Mouse (Mus musculus): Measurements from ENCODE around the gene Kng1. TPM values are rescaled to one million over a fixed set of nuclear protein-coding genes. Genes with fewer than 3 reads are reported as not detected.

Gene Kng1
- polyA plus RNA-seq, 1 experiment from 2014 or later: 0.10 TPM

DNA sequence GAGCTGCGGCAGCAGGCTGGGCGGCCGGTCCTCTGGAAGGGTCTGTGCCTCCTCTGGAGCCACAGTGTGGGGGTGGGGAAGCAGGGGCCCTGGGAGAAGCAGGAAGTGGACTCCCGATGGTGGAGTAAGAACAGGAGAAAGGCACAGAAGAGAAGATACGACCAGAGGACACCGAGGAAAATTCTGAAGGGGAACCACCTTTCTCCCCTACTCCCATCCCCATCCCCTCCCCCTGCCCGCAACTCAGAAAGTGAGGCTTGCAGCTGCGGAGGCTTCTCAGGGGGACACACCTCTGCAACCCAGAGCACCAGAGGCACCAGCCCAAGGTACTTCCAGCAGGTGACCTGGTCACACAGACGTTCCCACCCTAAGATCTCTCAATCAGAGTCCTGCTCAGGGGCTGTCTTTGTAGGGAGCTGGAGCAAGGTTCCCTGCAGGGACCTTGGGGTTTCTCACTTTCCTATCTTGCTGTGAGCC, 42.5 kb downstream of the Kng1 start:
- H3K36me3 ChIP-seq (ENCODE audit: control insufficient read depth, insufficient read depth, low read length): no peaks in the 10 kb centered on the region
- ATAC-seq: peak; percentile 73
- peak overlapping the region; percentile 37 for H3K4me3 ChIP-seq (ENCODE audit: low read length)
- H3K9ac ChIP-seq (ENCODE audit: low read depth, low read length): peak overlapping the region; percentile 52
- H3K4me1 ChIP-seq (ENCODE audit: control insufficient read depth, insufficient read depth, low read depth, low read length): peaks cover 11% of the 10 kb centered on the region
- H3K9me3 ChIP-seq (ENCODE audit: control insufficient read depth, low read length): no peaks in the 10 kb centered on the region
- no peak overlapping the region for H3K27ac ChIP-seq (ENCODE audit: low read depth, low read length)
- peaks cover 4% of the 10 kb centered on the region for H3K27me3 ChIP-seq (replicated peaks; ENCODE audit: control insufficient read depth, insufficient read depth, low read length)
- under 1% methylated on average over 9 of the region's 9 CpGs for WGBS
- H3K4me2 ChIP-seq (ENCODE audit: low read length): peak overlapping the region; percentile 61

DNA sequence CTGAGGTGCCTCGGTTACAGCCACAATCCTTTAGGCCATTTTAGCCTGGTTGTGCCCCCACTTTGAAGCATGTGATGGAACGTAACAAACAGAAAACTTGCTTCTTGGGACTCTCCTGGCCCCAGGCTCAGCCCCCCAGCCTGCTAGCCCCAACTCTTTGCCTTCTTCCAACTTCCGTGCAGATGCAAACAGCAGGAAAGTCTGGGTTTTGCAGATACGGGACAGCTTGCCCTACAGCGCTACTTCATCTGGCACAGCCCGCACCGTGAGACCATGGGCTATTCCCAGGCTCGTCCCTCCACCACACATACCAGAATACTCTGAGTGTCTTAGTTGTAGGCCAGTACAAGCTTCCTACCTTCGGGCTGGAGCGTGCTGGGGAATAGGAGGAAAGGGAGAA, 42.9 kb downstream of the Kng1 start:
- H3K36me3 ChIP-seq (ENCODE audit: control insufficient read depth, insufficient read depth, low read length): no peaks in the 10 kb centered on the region
- H3K9me3 ChIP-seq (ENCODE audit: control insufficient read depth, low read length): no peaks in the 10 kb centered on the region
- peak overlapping the region; percentile 61; the same call in 1 of the 2 replicates for H3K4me2 ChIP-seq (ENCODE audit: low read length)
- peaks cover 11% of the 10 kb centered on the region for H3K4me1 ChIP-seq (ENCODE audit: control insufficient read depth, insufficient read depth, low read depth, low read length)
- peak; percentile 7; the same call in 1 of the 2 replicates for ATAC-seq
- 15% methylated on average over 10 of the region's 10 CpGs for WGBS
- H3K27ac ChIP-seq (ENCODE audit: low read depth, low read length): no peak overlapping the region
- H3K9ac ChIP-seq (ENCODE audit: low read depth, low read length): no peak overlapping the region
- no peak overlapping the region for H3K4me3 ChIP-seq (ENCODE audit: low read length)
- peaks cover 4% of the 10 kb centered on the region for H3K27me3 ChIP-seq (replicated peaks; ENCODE audit: control insufficient read depth, insufficient read depth, low read length)

DNA sequence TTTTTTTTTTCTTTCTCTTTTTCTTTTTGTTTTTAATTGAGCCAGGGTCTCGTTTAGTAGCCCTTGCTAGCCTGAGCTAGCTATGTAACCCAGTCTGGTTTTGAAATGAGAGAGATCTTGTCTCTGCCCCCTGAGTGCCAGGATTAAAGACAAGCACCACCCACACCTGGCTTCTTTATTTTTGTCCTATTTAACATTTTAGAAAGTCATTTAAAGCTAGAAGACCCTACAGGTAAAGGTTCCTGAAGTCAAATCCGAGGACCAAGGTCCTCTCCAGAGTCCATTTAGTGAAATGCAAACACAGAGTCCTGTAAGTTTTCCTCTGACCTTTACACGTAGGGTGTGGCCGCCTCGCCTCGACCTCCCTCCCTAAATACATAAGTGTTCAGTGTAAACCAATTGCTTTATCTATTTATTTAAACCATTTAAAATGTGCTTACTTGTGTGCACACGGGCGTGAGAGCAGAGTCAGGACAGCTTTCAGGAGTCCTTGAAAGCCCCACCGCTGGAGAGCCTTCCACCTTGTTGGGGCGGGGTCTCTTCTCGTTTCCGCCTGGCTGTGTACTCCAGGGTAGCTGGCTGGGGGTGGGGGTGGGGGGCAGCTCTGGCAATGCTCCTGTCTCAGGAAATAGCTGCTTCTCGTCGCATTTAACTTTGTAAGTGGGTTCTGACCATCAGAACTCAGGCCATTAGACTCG, 44.8 kb downstream of the Kng1 start:
- WGBS: 15% methylated on average over 15 of the region's 15 CpGs
- H3K36me3 ChIP-seq (ENCODE audit: control insufficient read depth, insufficient read depth, low read length): no peaks in the 10 kb centered on the region
- peaks cover 11% of the 10 kb centered on the region for H3K4me1 ChIP-seq (ENCODE audit: control insufficient read depth, insufficient read depth, low read depth, low read length)
- H3K9ac ChIP-seq (ENCODE audit: low read depth, low read length): no peak overlapping the region
- no peak for ATAC-seq
- peaks cover 4% of the 10 kb centered on the region for H3K27me3 ChIP-seq (replicated peaks; ENCODE audit: control insufficient read depth, insufficient read depth, low read length)
- peak overlapping the region; percentile 13; the same call in 1 of the 2 replicates for H3K4me3 ChIP-seq (ENCODE audit: low read length)
- no peaks in the 10 kb centered on the region for H3K9me3 ChIP-seq (ENCODE audit: control insufficient read depth, low read length)
- peak overlapping the region; percentile 44 for H3K4me2 ChIP-seq (ENCODE audit: low read length)
- H3K27ac ChIP-seq (ENCODE audit: low read depth, low read length): no peak overlapping the region

DNA sequence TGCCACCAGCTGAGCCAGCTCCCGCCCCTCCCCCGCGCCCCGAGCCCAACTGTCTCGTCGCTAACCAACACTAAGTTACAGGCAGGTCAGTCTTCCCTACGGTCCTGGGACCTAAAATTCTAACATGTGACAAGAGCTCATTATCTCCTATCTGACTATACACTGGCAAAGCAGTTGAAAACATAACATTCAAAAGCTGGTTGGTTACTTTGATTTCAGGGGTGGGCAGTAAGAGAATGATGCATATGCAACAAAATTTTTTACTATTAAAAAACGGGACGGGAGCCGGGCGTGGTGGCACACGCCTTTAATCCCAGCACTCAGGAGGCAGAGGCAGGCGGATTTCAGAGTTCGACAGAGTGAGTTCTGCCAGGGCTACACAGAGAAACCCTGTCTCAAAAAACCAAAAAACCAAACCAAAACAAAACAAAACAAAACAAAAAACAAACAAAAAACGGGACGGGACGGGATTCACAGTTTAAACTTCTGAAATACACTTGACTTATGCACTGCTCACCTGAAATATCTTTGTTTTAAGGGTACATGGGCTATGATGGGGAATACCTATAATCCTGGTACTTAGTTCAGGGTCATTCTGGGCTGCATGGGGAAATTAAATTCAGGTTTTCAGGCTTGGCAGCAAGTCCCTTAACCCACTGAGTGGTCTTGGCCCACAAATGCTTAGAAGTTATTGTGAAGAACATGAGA, 45.5 kb downstream of the Kng1 start:
- Histone ChIP-seq H3K4me2 (ENCODE audit: low read length) (peak overlapping the region; percentile 44), H3K27me3 (replicated peaks; ENCODE audit: control insufficient read depth, insufficient read depth, low read length) (peaks cover 4% of the 10 kb centered on the region), H3K9ac (ENCODE audit: low read depth, low read length) (no peak overlapping the region), H3K4me3 (ENCODE audit: low read length) (peak overlapping the region; percentile 13; the same call in 1 of the 2 replicates), H3K36me3 (ENCODE audit: control insufficient read depth, insufficient read depth, low read length) (no peaks in the 10 kb centered on the region), H3K4me1 (ENCODE audit: control insufficient read depth, insufficient read depth, low read depth, low read length) (peaks cover 11% of the 10 kb centered on the region), H3K9me3 (ENCODE audit: control insufficient read depth, low read length) (no peaks in the 10 kb centered on the region), H3K27ac (ENCODE audit: low read depth, low read length) (no peak overlapping the region)
- no peak for ATAC-seq
- WGBS: 48% methylated on average over 17 of the region's 17 CpGs

DNA sequence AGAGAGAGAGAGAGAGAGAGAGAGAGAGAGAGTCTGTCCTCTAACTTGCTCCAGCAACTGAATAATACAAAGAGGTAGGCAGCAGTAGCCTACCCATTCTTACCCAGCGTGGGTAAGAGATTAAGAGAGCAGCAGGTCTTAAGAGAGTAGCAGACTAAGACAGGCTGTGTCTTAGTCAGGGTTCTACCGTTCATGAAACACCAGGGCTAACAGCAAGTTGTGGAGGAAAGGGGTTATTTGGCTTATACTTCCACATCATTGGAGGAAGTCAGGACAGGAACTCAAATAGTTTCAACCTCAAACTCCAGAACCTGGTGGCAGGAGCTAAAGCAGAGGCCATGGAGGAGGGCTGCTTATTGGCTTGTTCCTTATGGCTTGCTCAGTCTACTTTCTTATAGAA, 46.2 kb downstream of the Kng1 start:
- 76% methylated on average over 2 of the region's 2 CpGs for WGBS
- ATAC-seq: no peak
- Histone ChIP-seq H3K4me3 (ENCODE audit: low read length) (no peak overlapping the region), H3K9ac (ENCODE audit: low read depth, low read length) (no peak overlapping the region), H3K4me2 (ENCODE audit: low read length) (no peak overlapping the region), H3K27me3 (replicated peaks; ENCODE audit: control insufficient read depth, insufficient read depth, low read length) (peaks cover 4% of the 10 kb centered on the region), H3K4me1 (ENCODE audit: control insufficient read depth, insufficient read depth, low read depth, low read length) (peaks cover 11% of the 10 kb centered on the region), H3K36me3 (ENCODE audit: control insufficient read depth, insufficient read depth, low read length) (0 out of 2 replicates have a peak, but pooled peaks cover 2% of the 10 kb centered on the region), H3K9me3 (ENCODE audit: control insufficient read depth, low read length) (no peaks in the 10 kb centered on the region), H3K27ac (ENCODE audit: low read depth, low read length) (no peak overlapping the region)

DNA sequence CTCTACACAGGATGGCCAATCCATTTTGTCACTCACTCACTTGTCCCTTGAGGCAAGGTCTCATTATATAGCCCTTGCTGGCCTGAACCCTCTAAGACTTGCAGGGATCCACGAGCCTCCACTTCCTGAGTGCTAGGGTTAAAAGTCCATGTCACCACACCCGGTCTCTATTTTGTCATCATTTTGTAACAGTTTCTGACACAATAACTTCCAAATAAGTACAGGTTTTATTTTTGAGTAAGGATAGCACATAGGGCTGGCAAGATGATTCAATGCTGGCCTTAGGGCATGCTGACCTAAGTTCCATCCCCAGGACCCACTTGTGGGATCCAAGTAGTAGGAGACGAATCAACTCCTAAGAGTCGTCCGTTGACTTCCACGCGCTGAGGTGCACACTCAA, 48.5 kb downstream of the Kng1 start:
- Histone ChIP-seq H3K4me2 (ENCODE audit: low read length) (no peak overlapping the region), H3K9ac (ENCODE audit: low read depth, low read length) (no peak overlapping the region), H3K36me3 (ENCODE audit: control insufficient read depth, insufficient read depth, low read length) (peaks cover 5% of the 10 kb centered on the region), H3K27ac (ENCODE audit: low read depth, low read length) (no peak overlapping the region), H3K9me3 (ENCODE audit: control insufficient read depth, low read length) (no peaks in the 10 kb centered on the region), H3K4me1 (ENCODE audit: control insufficient read depth, insufficient read depth, low read depth, low read length) (peaks cover 19% of the 10 kb centered on the region), H3K27me3 (replicated peaks; ENCODE audit: control insufficient read depth, insufficient read depth, low read length) (no peaks in the 10 kb centered on the region), H3K4me3 (ENCODE audit: low read length) (no peak overlapping the region)
- ATAC-seq: no peak
- 78% methylated on average over 7 of the region's 7 CpGs for WGBS

DNA sequence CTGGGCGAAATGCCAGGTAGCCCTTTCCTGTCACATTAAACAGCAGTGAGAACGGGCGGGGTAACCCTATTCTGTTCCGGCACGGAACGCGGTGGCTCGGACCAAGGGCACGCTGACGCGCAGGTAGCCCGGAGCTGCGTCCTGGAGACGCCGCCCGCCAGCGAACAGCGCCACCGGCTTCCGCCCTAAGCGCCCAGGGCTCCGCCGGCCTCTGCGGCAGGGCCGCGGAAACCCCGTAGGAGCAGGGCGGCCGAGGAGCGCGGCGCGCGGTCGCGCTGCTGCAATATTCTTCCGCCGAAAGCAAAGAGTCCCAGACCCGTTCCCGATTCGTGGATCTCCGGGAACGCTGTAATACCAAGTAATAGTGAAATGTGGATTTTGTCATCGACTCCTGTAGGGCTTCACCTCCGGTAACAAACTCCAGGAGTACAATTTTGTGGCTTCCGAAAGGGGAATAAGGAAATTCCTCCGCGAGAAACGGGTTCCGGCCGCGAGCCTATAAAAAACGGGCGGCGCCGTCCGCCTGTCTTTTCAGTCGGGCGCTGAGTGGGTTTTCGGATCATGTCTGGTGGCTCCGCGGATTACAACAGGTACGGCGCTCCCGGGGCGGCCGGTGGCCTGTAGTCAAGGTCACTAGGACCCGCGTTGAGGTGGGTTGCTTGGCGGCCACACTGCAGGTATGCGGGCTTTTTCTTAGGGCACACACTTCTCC, 49.7 kb downstream of the Kng1 start, which contains the start of gene Eif4a2:
Gene Eif4a2 (plus strand): TSS at position 214 of the 712 bp plus-strand sequence.
- Histone ChIP-seq H3K27me3 (replicated peaks; ENCODE audit: control insufficient read depth, insufficient read depth, low read length) (no peaks in the 10 kb centered on the region), H3K9me3 (ENCODE audit: control insufficient read depth, low read length) (no peaks in the 10 kb centered on the region), H3K4me2 (ENCODE audit: low read length) (peak within 1 kb of the TSS; percentile 73), H3K9ac (ENCODE audit: low read depth, low read length) (peak within 1 kb of the TSS; percentile 91), H3K27ac (ENCODE audit: low read depth, low read length) (peak within 1 kb of the TSS; percentile 100), H3K36me3 (ENCODE audit: control insufficient read depth, insufficient read depth, low read length) (peaks cover 16% of the 10 kb centered on the region), H3K4me3 (ENCODE audit: low read length) (peak within 1 kb of the TSS; percentile 97), H3K4me1 (ENCODE audit: control insufficient read depth, insufficient read depth, low read depth, low read length) (peaks cover 30% of the 10 kb centered on the region)
- WGBS: under 1% methylated on average over 71 of the region's 71 CpGs
- ATAC-seq: peak; percentile 92

DNA sequence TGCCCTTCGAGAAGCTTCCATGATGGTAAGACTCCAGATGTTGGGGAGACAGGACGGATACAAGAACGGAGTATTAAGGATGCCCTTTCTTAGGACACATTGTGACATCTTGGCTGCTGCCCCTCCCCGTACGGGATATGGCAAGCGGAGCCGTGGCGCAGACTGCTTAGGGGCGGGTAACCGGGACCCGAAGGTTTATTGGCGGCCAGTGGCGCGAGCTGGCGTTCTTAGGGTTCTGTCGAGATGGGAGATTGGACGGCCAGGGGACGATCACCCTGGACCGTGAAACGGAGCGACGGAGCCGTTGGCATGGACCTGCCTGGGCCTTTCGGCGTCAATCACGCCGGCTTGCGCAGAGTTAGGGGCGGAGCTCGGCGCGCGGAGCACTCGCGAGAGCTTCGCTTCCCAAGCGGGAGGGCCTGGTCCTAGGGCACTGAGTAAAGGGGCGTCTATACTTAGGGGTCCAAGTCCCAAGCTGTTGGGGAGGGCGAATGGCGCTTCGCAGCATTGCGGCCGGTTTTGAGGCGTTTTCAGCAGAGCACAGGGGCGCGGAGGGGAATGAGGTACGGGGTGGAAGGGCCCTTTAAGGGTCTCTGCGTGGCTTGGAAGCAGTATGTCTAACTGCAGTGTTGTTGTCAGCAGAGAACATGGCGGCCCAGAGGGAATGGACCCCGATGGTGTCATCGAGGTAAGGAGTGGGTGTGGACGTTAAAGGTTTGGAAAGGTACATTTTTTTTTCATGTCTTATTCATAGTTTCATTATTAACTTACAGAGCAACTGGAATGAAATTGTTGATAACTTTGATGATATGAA, 50.5 kb downstream of the Kng1 start:
- Histone ChIP-seq H3K4me1 (ENCODE audit: control insufficient read depth, insufficient read depth, low read depth, low read length) (peaks cover 36% of the 10 kb centered on the region), H3K4me2 (ENCODE audit: low read length) (peak overlapping the region; percentile 73), H3K27me3 (replicated peaks; ENCODE audit: control insufficient read depth, insufficient read depth, low read length) (no peaks in the 10 kb centered on the region), H3K27ac (ENCODE audit: low read depth, low read length) (peak overlapping the region; percentile 100), H3K9me3 (ENCODE audit: control insufficient read depth, low read length) (no peaks in the 10 kb centered on the region), H3K9ac (ENCODE audit: low read depth, low read length) (peak overlapping the region; percentile 91), H3K36me3 (ENCODE audit: control insufficient read depth, insufficient read depth, low read length) (peaks cover 23% of the 10 kb centered on the region), H3K4me3 (ENCODE audit: low read length) (peak overlapping the region; percentile 97)
- under 1% methylated on average over 50 of the region's 52 CpGs for WGBS
- peak; percentile 90 for ATAC-seq
